Mouse (Mus musculus) layer of hippocampus, postnatal 14 days (tissue): Measurements from ENCODE around the gene Fam131c. TPM values are rescaled to one million over a fixed set of nuclear protein-coding genes. Genes with fewer than 3 reads are reported as not detected.
A peak's percentile ranks its signal among the peaks of the same experiment; 100 is the strongest.

Source experiments
- DNase-seq, 2 experiments: peaks; one replicate each; pipeline ENCODE4 v3.0.0; 2021 to 2022; ENCODE audit warnings: low spot score in 2 of 2, mixed read lengths in 1 of 2
- total RNA-seq, 2 experiments: library from RNA; stranded (reverse); gene quantifications; 2 replicates each; pipeline ENCODE4 v1.2.3; 2021

The Fam131c gene
- total RNA-seq, 2 experiments from 2014 or later: 5.0 to 6.6 TPM

DNA sequence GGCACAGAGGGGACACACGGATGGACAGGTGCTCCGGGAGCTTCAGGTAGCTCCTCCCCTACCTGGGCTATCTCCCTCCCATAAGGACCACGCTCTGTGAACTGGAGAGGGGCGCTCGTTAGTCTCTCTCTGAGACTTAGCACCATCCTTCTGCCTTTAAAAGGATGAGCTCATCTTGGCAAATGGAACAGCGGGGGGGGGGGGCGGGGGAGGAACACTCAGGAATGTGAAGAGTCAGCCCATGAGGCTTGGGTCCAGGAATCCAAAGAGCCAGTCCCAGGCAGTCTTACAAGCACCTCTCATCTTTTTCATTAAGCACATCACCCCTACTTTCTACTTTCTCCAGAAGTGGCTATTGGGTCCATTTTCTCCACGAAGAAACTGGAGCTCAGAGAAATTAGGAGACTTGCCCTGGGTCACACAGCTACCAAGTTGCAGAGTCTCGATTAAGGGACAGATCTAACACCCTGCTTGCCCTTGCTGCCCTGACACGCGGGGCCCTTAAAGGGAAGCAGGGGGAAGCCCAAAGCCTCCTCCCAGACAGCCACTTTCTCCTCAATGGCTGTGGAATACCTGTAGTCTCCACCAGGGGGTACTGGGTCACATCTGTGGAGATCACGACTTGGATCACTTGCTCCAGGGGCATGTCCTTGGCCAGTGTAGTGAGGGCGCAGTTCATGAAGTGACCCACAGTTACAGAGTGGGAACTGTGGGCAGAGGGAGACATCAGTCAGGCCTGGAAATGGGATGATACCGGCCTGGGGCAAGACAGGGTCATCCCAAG lies 38.7 kb downstream of the Fam131c start:
- DNase-seq: peak in 1 of 2 experiments; percentile 40

DNA sequence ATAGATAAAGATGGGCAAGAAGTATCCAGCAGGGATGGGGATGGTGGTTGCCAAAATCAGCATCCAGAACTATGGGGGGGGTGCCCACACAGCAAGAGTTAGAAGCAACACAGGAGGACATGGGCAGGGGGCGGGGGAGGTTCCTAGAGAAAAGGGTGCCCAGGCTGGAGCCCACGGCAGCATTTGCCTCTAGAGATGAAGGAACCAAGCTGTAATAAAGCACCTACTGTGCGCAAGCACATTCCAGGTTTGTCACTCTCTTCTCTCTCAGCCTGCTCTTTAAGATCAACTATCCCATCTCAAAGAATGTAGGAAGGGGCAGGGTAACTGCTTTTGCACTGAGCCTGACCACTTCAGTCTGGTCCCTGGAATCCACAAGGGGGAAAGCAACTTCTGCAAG lies 40.6 kb downstream of the Fam131c start:
- no peak for DNase-seq

DNA sequence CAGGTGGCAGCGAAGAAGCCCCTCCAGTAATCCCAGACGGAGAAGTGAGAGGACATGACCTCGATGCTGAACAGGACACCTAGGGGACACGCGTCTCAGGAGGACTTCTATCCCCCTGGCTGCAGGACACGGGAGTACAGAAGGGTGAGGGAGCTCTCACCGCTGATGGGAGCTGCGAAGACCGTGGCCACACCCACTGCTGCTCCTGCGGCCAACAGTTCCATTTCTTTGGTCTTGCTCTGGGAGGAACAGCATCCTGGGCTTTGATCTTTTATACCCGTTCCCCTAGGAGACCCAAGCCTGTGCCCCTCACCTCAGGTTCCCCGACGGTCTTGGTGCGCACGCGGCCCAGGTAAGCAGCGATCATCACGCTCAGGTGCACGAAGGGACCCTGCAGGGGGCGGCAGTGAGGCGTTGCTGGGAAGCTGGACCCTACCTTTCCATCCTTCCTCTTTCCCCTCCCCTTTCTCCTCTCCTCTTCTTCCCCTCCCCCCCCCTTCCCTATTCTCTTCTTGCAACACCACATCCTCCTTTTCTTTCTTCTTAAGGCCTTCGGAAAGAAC lies 43.5 kb downstream of the Fam131c start:
- no peak for DNase-seq

DNA sequence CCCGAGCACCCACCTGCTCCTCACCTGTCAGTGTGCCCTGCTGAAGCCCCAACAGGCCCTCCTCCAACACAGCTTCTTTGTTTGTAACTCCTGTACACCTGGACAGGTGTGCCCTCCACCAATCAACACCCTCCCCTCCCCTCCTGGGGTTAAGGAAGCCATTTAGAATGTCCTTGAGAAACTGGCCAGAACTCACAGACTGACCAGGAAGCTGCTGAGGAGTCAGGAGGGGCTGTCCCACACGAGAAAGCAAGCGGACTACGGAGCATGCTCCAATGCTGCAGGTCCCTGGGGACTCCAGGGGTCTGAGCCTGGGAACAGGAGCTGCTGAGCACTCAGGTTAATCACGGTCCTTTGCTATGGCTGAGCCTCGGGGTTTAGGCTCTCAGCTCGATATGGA lies 47.9 kb downstream of the Fam131c start, which contains the start of gene Clcnkb:
Clcnkb (minus strand) TSS at position 91 of the 400 bp plus-strand sequence.
- DNase-seq: no peak

DNA sequence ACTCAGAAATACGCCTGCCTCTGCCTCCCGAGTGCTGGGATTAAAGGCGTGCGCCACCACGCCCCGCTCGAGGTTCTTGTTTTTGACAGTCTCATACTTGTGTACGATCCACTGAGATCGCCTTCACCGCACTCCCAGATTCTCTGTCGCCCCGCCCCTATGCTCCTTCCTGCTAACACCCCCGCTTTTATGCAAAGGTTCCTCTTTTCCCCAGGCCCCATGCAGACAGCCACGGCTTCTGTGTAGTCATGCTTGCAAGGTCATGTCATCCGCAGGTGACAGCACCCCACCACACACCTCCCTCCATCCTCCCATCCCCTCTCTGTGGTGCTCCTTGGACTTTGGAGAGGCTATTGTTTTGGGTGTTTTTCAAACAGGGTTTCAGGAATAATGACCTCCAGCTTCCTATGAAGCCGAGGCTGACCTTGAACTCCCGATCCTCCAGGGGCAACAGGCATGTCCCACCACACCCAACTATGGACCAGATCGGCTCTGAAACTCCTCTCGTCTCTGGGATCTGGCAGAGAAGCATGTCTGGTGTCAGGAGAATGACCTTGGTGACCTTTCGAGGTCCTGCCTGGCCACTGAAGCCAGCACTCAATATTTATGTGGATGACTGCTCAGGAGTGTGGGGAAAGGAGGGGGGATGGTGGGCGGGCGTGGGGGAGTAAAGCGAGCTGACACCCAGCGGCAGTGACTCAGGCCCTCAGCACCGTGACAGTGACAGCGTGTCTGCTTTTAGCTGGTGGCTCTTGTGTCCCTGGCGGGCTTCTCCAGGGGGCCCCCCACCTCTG lies 51.6 kb downstream of the Fam131c start:
- no peak for DNase-seq

DNA sequence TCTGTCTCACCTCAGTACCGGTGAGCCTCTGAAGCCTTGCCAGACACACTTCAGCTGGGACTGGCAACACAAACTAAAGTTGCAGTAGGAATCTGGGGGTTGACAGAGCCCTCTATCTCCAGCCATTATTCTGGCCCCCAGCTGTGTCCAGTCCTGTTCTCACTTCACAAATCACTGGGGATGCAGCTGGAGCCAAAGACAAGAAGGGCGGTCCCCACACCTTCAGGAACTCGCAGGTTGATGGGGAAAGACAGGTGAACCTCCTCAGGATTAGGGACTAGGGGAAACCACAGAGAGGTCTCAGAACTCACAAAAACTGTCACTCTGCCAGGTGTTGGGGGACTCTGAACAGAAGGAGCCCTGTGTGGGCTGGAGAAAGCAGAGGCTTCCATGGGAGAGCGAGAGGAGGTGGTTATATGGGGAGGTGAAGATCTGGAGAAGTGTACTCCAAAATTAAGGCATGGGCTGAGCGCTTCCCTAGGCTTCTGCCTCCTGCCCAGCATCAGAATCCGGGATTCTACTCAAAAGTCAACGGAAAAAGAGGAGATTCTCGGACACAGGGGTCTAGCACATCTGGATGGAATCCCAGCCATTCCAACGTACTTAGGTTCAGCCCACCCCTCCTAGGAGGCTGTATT lies 52.3 kb downstream of the Fam131c start, which contains the start of gene Hspb7:
Hspb7 (plus strand) TSS at position 588 of the 638 bp plus-strand sequence.
- DNase-seq: no peak

DNA sequence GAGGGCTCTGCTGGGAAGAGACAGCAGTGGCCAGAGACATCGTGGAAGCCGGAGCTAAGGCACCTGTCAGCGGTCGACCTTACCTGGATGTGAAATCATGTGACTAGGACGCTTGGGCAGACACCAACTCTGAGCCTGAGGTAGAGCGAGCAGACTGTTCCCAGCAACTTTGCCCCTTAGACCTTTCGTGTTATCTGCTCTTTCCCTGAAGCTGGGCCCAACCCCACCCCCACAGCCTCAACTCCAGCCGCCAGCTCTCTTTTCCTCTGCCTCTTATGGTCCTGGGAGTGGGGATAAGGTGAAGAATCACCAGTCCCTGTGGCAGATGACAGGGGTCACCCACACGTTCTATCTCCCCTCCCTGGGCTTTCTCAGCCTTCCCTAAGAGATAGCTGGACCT lies 52.9 kb downstream of the Fam131c start:
- no peak for DNase-seq

DNA sequence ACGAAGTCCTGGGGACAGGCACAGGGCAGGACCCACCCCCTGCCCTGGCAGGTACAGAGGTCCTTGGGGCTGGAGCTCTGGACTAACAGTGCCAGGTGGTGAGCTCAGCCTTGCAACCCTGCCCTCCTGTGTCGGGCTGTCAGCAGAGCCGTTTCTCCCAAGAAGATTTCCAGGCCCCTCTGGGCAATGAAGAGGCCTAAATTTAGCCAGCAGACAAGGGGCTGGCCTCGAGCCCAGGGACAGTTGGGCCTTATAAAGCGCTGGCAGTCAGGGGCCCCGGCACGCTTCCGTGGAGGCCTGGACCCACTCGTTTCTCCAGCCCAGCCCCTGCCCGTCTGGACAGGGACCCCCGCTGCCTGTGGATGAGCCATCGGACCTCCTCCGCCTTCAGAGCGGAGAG lies 53.4 kb downstream of the Fam131c start:
- no peak for DNase-seq

DNA sequence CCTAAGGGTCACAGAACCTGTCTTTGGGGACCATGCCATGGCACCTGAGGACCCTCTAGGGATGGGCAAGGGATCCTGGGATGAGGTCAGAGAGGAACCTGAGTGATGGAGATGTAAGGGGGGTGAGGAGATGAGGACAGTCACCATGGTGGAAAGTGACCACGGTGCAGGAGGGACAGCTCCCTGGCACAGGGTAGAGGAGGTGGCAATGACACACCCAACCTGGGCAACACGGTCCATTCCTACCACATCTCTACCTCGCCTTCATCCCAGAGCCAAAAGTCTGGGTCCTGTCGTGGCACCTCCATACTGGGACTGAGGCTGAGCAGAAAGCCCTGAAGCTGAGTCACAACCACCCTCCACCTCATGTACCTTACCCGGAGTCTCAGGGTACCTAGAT lies 54.8 kb downstream of the Fam131c start:
- DNase-seq: no peak

DNA sequence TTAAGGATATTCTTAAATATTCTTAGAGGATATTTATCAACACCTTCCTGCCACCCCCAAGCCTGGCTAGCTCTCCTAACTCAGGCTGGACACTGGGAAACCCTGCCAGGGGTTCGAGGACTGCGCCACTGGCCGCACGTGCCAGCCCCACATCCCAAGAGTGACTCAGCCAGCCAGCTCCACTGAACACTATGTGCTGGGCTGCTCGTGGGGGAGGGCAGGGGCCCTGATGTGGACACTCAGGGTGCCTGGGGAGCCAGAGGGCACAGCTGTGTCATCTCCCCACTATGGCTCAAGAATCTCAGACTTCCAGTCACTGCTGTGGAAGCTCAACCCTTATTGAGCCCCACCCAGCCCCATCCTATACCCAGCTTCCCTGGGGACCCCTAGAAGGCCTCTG lies 55.3 kb downstream of the Fam131c start:
- no peak for DNase-seq

DNA sequence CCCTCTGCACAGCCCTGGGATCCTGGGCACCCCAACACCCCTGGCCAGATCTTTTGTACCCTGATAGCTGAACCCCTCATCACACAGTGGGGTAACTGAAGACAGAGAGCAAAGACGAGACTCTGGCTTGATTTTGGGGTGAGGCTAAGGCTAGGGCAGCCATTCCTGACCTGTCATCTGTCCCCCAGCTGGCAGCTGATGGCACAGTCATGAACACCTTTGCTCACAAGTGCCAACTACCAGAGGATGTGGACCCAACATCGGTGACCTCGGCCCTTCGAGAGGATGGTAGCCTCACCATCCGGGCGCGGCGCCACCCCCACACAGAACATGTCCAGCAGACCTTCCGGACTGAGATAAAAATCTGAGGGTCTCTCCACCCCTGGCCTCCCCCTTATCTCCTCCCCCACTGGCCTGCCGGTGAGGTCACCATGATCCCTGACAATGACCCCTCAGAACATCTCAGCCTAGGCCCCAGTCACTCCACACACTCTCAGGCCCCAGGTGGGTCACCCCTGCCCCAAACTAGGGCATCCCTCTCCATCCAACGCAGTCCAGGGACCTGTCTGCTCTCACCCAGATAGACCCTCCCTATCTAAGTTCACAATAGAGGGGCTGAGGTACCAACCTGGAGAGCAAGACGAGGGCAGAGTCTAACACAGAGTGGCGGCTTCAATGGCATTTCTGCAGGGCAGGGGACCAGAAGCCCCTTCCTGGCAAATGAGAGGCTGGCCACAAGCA lies 55.8 kb downstream of the Fam131c start:
- no peak for DNase-seq

DNA sequence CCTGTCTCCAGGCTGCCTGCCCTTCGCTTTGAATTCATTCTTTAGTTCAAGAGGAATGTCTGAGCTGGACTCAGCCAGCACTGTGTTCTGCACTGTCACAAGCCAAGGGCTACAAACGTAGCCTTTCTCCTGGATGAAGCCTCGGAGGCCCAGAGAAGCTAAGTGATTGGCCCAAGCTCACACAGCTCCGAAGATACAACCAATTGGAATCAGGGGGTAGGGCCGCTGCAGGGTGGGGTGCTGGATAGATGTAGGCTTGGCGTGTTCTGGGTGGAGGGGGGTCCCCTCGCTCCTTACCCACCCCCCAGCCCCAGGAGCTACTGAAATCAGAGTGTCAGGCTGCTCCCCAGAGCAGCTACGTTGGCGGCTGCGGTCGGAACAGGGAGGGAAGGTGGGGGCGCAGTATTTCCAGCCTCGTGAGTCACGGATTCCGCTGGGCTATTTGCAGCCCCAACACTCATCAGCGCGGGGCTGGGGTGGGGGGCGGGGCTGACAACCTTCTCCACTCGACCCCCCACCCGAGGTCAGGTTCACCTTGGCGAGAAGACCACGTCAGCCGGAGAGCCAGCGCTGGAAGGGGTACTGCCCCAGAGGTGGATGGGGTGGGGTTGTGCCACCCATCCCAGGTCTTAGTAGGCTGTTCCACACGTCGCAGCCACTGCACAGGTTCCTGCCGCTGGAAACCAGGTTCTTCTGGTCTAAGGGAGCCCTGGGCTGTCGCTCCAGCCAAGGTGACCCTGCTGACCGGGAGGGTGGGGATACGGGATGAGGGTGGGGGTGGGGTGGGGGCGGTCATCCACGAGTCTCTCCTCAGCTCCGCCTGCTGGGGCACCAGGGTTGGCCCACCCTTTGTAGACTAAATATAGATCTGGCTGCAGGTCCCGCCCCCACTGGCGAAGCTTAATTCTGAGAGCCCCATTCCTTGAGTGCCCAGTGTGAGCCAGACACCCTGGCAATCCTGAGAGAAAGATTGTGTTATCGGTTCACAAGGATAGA lies 57.8 kb downstream of the Fam131c start:
- DNase-seq: peak; percentile 53 to 71

DNA sequence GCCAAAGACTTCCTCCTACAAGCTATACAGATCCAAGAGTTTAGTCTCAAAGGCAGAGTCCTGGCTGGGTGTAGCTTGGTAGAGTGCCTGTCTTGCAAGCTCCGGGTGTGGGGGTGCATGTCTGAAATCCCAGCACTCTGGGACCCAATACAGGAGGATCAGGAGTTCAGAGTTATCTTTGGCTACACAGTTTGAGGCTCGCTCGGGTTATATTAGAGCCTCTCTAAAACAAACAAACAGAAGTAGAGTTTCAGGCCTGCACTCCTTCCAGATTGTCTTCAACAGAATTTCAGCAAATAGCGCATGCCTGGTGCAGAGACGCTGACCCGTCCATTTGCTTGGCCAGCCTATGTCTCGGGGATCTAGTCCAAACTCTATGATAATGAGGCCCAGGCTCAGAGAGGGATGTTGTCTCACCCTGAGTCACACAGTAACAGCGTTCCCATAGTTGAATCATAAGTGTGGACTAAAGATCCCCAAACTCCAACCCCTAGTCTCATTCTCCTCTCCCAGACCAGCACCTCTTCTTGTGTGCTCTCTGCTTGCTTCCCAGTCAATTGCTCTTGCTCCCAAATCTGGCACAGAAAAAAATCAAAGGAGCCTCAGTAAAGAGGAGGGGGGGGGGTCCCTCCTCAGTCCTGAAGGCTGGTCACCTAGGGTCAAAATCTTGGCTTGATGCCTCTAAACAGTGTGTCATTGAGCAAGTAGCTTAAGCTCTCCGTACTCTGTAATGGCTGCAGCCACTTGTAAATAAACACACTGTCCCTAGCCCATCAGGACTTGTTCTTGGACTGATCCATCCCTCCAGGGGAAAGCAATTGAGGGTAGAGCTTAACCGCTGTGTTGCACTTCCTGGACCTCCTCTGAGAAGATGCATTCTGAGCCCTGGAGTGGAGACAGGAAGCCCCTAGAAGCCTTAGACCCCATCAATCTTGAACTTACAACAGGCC lies 59.1 kb downstream of the Fam131c start:
- DNase-seq: peak in 1 of 2 experiments; percentile 24

DNA sequence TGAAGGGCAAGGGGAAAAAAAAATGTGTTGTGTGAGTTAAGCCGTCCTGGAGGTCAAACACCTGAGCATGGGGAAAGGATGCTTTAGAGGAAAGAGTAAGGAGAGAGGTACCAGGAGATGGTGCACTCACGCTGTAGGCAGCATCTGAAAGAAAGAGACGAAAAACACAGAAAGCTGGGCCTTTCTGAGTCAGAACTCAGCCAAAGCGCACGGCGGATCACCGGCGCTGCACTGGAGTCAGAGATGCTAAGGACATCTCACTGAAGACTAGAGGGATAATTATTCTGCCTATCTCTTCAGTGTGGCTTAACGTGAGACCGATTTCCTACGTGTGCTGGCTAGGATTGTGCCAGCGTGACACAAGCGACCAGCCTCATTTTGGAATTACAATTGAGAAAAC lies 59.9 kb downstream of the Fam131c start:
- no peak for DNase-seq

DNA sequence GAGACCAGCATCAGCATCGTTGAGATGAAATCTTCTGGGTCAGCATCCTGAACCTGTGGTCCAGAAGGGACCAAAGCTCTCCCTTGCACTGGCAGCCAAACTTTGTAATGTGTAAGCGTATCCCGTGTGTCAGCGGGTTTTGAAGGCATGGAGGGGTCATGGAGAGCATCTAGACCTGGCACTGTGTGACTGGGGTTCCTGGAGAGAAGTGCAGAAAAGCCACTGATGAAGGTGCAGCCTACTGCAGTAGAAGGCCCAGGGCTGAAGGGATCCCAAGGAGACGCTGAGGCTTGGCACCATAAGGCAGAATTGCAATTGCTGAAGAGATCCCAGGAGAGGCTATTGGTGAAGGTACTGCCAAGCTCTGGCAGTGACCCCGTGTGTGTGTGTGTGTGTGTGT lies 61.4 kb downstream of the Fam131c start:
- DNase-seq: no peak

DNA sequence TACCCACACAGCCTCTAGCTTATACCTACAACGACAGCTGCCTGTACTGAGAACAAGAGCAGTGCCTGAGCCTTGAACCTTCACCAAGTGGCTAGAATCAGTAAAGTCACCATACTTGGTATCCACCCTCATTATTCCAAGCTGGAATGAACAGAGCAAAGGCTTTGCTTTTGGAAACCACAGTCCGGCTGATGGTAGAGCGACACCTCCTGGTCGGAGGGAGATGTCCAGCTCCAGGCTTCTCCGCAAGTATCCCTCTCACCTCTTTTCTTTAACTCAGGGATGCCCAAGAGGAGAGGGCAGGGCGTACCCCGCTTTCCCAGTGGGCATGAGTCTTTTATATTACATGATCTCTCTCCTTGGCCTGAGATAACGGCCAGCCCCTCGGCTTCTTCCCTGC lies 61.8 kb downstream of the Fam131c start:
- no peak for DNase-seq

DNA sequence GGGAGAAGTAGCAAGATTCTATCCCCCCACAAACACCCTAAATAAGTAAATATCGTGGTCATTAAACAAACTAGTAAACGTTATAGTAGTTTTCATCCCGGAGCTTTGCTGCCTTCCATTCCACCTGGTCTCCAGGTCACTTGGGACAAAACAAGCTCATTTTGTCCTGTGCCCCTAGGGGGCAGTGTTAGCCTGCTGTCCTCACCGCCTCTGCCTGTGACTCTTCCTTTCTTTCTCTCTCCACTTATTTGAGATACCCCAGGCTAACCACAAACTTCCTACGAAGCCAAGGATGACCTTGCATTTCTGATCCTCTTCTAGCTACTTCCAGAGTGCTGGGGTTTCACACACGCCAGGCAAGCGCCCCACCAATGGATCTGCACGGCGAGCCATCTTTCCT lies 63.0 kb downstream of the Fam131c start:
- DNase-seq: peak in 1 of 2 experiments; percentile 55

DNA sequence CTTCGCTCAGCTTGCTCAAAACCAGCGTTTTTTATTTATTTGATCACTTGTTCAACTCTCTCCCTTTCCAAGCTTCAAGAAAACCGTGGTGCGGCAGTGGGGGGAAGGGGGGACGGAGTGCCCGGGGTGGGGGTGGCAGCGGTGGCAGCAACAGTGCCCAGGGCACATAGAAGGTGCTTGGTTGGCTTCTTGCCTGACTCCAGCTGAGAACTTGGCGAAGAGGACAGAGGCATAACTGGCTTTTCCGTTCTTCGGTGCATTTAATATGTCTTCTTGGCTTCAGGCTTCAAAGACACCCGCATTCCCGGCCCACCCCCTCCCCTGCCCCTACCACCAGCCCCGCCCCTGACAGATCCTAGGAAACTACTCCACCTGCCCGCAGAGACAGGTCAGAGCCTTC lies 64.6 kb downstream of the Fam131c start:
- DNase-seq: no peak
